Mouse (Mus musculus) erythroblast, embryonic 14.5 days (primary cell): ENCODE results near the gene Trim17.

ENCODE experiments used
- GATA1 ChIP-seq: IDR thresholded peaks from 2 replicates; pipeline ENCODE4 v1.6.1; 2012; ENCODE audit warnings: low read length, inconsistent platforms, mixed read lengths
- TAL1 ChIP-seq: IDR thresholded peaks from 3 replicates; pipeline ENCODE4 v1.6.1; 2012; ENCODE audit warnings: low read length, inconsistent platforms, mixed read lengths

DNA sequence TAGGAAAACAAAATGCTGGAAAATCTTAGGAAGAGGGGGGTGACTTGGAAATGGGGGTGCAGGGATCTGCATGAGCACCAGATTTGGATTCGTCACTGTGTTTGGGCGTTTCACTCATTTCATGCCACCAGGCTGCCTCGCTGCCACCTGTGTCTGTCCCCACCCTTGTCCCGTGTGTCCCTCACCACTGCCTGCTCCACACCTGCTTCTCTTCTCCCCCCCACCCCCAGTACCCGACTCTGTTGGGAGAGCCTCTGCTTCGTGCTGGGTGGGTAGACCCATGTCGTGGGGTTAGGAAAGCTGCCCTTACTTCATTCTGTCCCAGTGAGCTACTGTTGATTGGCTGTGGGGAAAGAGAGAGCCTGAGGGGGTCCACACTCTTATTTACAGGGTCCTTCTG is 30.2 kb downstream of the Trim17 start:
- TF ChIP-seq GATA1 (no peak), TAL1 (no peak)
